Mouse (Mus musculus): ENCODE measurements at regions not wholly inside any gene's neighbourhood (a gene's known extent, or its start where the extent isn't known, plus 50 kb on each side); places are given as distances from the start of the nearest gene placed in this dataset.

GRCm38 (mm10) chr10:39228027-39228426, 64.4 kb upstream of the Ccn6 start:
- 27% methylated on average over 5 of the region's 5 CpGs for WGBS
- H3K4me1 ChIP-seq (ENCODE audit: insufficient read depth, low read length) = peaks cover 12% of the 10 kb centered on the region; the same call in 1 of the 2 replicates
- no peak overlapping the region; the same call in 1 of the 2 replicates for H3K4me3 ChIP-seq (ENCODE audit: low read length)
- no peaks in the 10 kb centered on the region for H3K27me3 ChIP-seq (ENCODE audit: insufficient read depth, low read length)
- H3K9me3 ChIP-seq (ENCODE audit: low read length) = no peaks in the 10 kb centered on the region
- no peak for ATAC-seq (ENCODE audit: low FRiP score, low TSS enrichment)
- H3K9ac ChIP-seq (replicated peaks; ENCODE audit: low read length) = no peak overlapping the region
- H3K36me3 ChIP-seq (ENCODE audit: insufficient read depth, low read length) = no peaks in the 10 kb centered on the region
- peak overlapping the region; percentile 40 for H3K4me2 ChIP-seq (replicated peaks; ENCODE audit: low read depth, low read length)
- no peak overlapping the region for H3K27ac ChIP-seq (ENCODE audit: low read length)

- H3K4me1 ChIP-seq (ENCODE audit: insufficient read depth, low read length) = peaks cover 12% of the 10 kb centered on the region; the same call in 1 of the 2 replicates
- peak overlapping the region; percentile 40 for H3K4me2 ChIP-seq (replicated peaks; ENCODE audit: low read depth, low read length)
- no peak overlapping the region for H3K9ac ChIP-seq (replicated peaks; ENCODE audit: low read length)
- H3K27ac ChIP-seq (ENCODE audit: low read length) = no peak overlapping the region
- WGBS = 18% methylated on average over 13 of the region's 13 CpGs
- no peak overlapping the region; the same call in 1 of the 2 replicates for H3K4me3 ChIP-seq (ENCODE audit: low read length)
- 0 out of 2 replicates have a peak, but pooled peaks have one; percentile 51 for ATAC-seq (ENCODE audit: low FRiP score, low TSS enrichment)
- H3K36me3 ChIP-seq (ENCODE audit: insufficient read depth, low read length) = no peaks in the 10 kb centered on the region
- 0 out of 2 replicates have a peak, but pooled peaks cover under 1% of the 10 kb centered on the region for H3K9me3 ChIP-seq (ENCODE audit: low read length)
- H3K27me3 ChIP-seq (ENCODE audit: insufficient read depth, low read length) = no peaks in the 10 kb centered on the region
These were observed 63.9 kb upstream of the Ccn6 start for GRCm38 (mm10) chr10:39227499-39227942.

GRCm38 (mm10) chr10:39226518-39226917, 62.9 kb upstream of the Ccn6 start:
- no peaks in the 10 kb centered on the region for H3K36me3 ChIP-seq (ENCODE audit: insufficient read depth, low read length)
- H3K9me3 ChIP-seq (ENCODE audit: low read length) = 0 out of 2 replicates have a peak, but pooled peaks cover 5% of the 10 kb centered on the region
- no peak overlapping the region for H3K4me3 ChIP-seq (ENCODE audit: low read length)
- peaks cover 12% of the 10 kb centered on the region; the same call in 1 of the 2 replicates for H3K4me1 ChIP-seq (ENCODE audit: insufficient read depth, low read length)
- H3K27ac ChIP-seq (ENCODE audit: low read length) = no peak overlapping the region
- no peak overlapping the region for H3K9ac ChIP-seq (replicated peaks; ENCODE audit: low read length)
- no peaks in the 10 kb centered on the region for H3K27me3 ChIP-seq (ENCODE audit: insufficient read depth, low read length)
- no peak overlapping the region for H3K4me2 ChIP-seq (replicated peaks; ENCODE audit: low read depth, low read length)
- WGBS = 57% methylated on average over 2 of the region's 2 CpGs
- ATAC-seq (ENCODE audit: low FRiP score, low TSS enrichment) = no peak

- 53% methylated on average over 5 of the region's 5 CpGs for WGBS
- no peak for ATAC-seq (ENCODE audit: low FRiP score, low TSS enrichment)
- no peak overlapping the region for H3K27ac ChIP-seq (ENCODE audit: low read length)
These were observed 61.0 kb upstream of the Ccn6 start for GRCm38 (mm10) chr10:39224449-39225094.

GRCm38 (mm10) chr10:39221028-39221427, 57.4 kb upstream of the Ccn6 start:
- no peak overlapping the region for H3K4me3 ChIP-seq (ENCODE audit: low read length)
- H3K9ac ChIP-seq (replicated peaks; ENCODE audit: low read length) = no peak overlapping the region
- H3K4me2 ChIP-seq (replicated peaks; ENCODE audit: low read depth, low read length) = no peak overlapping the region
- H3K9me3 ChIP-seq (ENCODE audit: low read length) = peaks cover 10% of the 10 kb centered on the region
- 91% methylated on average over 2 of the region's 2 CpGs for WGBS
- no peaks in the 10 kb centered on the region for H3K4me1 ChIP-seq (ENCODE audit: insufficient read depth, low read length)
- no peaks in the 10 kb centered on the region for H3K36me3 ChIP-seq (ENCODE audit: insufficient read depth, low read length)
- H3K27ac ChIP-seq (ENCODE audit: low read length) = no peak overlapping the region
- no peaks in the 10 kb centered on the region for H3K27me3 ChIP-seq (ENCODE audit: insufficient read depth, low read length)
- ATAC-seq (ENCODE audit: low FRiP score, low TSS enrichment) = no peak

More at GRCm38 (mm10) chr10:39224449-39225094, 61.0 kb upstream of the Ccn6 start:
- Histone ChIP-seq H3K4me3 (ENCODE audit: low read length) (no peak overlapping the region), H3K4me1 (ENCODE audit: insufficient read depth, low read length) (peaks cover 12% of the 10 kb centered on the region; the same call in 1 of the 2 replicates), H3K9me3 (ENCODE audit: low read length) (0 out of 2 replicates have a peak, but pooled peaks cover 5% of the 10 kb centered on the region), H3K4me2 (replicated peaks; ENCODE audit: low read depth, low read length) (no peak overlapping the region), H3K9ac (replicated peaks; ENCODE audit: low read length) (no peak overlapping the region), H3K36me3 (ENCODE audit: insufficient read depth, low read length) (no peaks in the 10 kb centered on the region), H3K27me3 (ENCODE audit: insufficient read depth, low read length) (no peaks in the 10 kb centered on the region)

GRCm38 (mm10) chr10:39219366-39219765, 55.8 kb upstream of the Ccn6 start:
- no peak overlapping the region for H3K27ac ChIP-seq (ENCODE audit: low read length)
- no peak for ATAC-seq (ENCODE audit: low FRiP score, low TSS enrichment)
- no peaks in the 10 kb centered on the region for H3K4me1 ChIP-seq (ENCODE audit: insufficient read depth, low read length)
- no peak overlapping the region for H3K4me2 ChIP-seq (replicated peaks; ENCODE audit: low read depth, low read length)
- no peak overlapping the region for H3K9ac ChIP-seq (replicated peaks; ENCODE audit: low read length)
- peaks cover 10% of the 10 kb centered on the region for H3K9me3 ChIP-seq (ENCODE audit: low read length)
- H3K4me3 ChIP-seq (ENCODE audit: low read length) = no peak overlapping the region
- H3K27me3 ChIP-seq (ENCODE audit: insufficient read depth, low read length) = no peaks in the 10 kb centered on the region
- 91% methylated on average over 2 of the region's 2 CpGs for WGBS
- H3K36me3 ChIP-seq (ENCODE audit: insufficient read depth, low read length) = no peaks in the 10 kb centered on the region

- Histone ChIP-seq H3K36me3 (ENCODE audit: insufficient read depth, low read length) (no peaks in the 10 kb centered on the region), H3K9ac (replicated peaks; ENCODE audit: low read length) (no peak overlapping the region), H3K4me1 (ENCODE audit: insufficient read depth, low read length) (no peaks in the 10 kb centered on the region), H3K27me3 (ENCODE audit: insufficient read depth, low read length) (no peaks in the 10 kb centered on the region), H3K9me3 (ENCODE audit: low read length) (peaks cover 10% of the 10 kb centered on the region), H3K4me3 (ENCODE audit: low read length) (no peak overlapping the region), H3K4me2 (replicated peaks; ENCODE audit: low read depth, low read length) (no peak overlapping the region), H3K27ac (ENCODE audit: low read length) (no peak overlapping the region)
- ATAC-seq (ENCODE audit: low FRiP score, low TSS enrichment) = no peak
- WGBS = 79% methylated on average over 5 of the region's 5 CpGs
These were observed 54.6 kb upstream of the Ccn6 start for GRCm38 (mm10) chr10:39218151-39218550.

- H3K4me3 ChIP-seq (ENCODE audit: low read length) = no peak overlapping the region
- no peaks in the 10 kb centered on the region for H3K4me1 ChIP-seq (ENCODE audit: insufficient read depth, low read length)
- WGBS = 81% methylated on average over 14 of the region's 14 CpGs
- no peak overlapping the region for H3K4me2 ChIP-seq (replicated peaks; ENCODE audit: low read depth, low read length)
- H3K9ac ChIP-seq (replicated peaks; ENCODE audit: low read length) = no peak overlapping the region
- peaks cover 5% of the 10 kb centered on the region for H3K9me3 ChIP-seq (ENCODE audit: low read length)
- ATAC-seq (ENCODE audit: low FRiP score, low TSS enrichment) = no peak
- no peaks in the 10 kb centered on the region for H3K27me3 ChIP-seq (ENCODE audit: insufficient read depth, low read length)
- no peak overlapping the region for H3K27ac ChIP-seq (ENCODE audit: low read length)
- H3K36me3 ChIP-seq (ENCODE audit: insufficient read depth, low read length) = no peaks in the 10 kb centered on the region
These were observed 52.7 kb upstream of the Ccn6 start for GRCm38 (mm10) chr10:39216142-39216904.

GRCm38 (mm10) chr10:39214563-39214962, 51.0 kb upstream of the Ccn6 start:
- ATAC-seq (ENCODE audit: low FRiP score, low TSS enrichment) = no peak
- Histone ChIP-seq H3K4me3 (ENCODE audit: low read length) (no peak overlapping the region), H3K36me3 (ENCODE audit: insufficient read depth, low read length) (no peaks in the 10 kb centered on the region), H3K27ac (ENCODE audit: low read length) (no peak overlapping the region), H3K27me3 (ENCODE audit: insufficient read depth, low read length) (no peaks in the 10 kb centered on the region), H3K9ac (replicated peaks; ENCODE audit: low read length) (no peak overlapping the region), H3K4me2 (replicated peaks; ENCODE audit: low read depth, low read length) (no peak overlapping the region), H3K4me1 (ENCODE audit: insufficient read depth, low read length) (0 out of 2 replicates have a peak, but pooled peaks cover 3% of the 10 kb centered on the region), H3K9me3 (ENCODE audit: low read length) (peaks cover 5% of the 10 kb centered on the region)
- WGBS = 66% methylated on average over 4 of the region's 4 CpGs

Data from kidney, embryonic 16.5 days (tissue).